Mouse (Mus musculus): ENCODE data around the gene Fam71f2. TPM values are rescaled to one million over a fixed set of nuclear protein-coding genes. Genes with fewer than 3 reads are reported as not detected.

Fam71f2 gene
- total RNA-seq, 2 experiments from 2014 or later: 0.44 TPM; not detected in 1

DNA sequence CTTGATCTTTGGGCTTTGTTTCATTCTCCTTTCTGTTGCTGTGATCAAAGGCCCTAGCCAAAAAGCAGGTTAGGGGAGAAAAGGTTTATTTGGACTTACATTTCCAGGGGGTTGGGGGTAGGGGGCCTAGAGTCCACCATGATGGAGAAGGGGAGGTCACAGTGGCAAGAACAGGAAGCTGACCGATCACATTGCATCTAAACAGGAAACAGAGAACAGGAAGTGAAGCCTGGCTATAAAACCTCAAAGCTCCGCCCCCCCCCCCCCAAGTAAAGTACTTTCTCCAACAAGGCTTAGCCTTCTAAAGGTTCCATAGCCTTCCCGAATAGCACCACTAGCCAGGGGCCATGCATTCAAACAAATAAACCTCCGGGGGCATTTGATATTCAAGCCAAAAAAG, 43.3 kb downstream of the Fam71f2 start:
- intact Hi-C loops (cut with DNase I): no loop called here
- DNase-seq (ENCODE audit: low spot score in 2 of 2): no peak

DNA sequence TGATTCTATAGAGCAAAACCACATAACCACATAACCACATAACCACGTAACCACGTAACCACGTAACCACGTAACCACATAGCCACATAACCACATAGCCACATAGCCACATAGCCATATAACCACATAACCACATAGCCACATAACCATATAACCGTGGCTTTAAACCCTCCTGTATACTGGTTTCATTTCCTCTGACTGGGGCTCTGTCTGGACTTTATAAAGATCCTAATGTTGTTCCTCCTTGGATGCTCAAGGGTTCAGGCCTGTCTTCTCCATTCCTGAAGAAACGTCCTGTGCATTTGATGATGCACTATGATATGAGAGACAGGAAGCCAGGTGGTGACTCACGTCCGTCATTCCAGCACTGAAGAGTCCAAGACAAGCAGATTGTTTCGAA, 47.6 kb downstream of the Fam71f2 start:
- intact Hi-C loops (cut with DNase I): no loop called here
- no peak for DNase-seq (ENCODE audit: low spot score in 2 of 2)

DNA sequence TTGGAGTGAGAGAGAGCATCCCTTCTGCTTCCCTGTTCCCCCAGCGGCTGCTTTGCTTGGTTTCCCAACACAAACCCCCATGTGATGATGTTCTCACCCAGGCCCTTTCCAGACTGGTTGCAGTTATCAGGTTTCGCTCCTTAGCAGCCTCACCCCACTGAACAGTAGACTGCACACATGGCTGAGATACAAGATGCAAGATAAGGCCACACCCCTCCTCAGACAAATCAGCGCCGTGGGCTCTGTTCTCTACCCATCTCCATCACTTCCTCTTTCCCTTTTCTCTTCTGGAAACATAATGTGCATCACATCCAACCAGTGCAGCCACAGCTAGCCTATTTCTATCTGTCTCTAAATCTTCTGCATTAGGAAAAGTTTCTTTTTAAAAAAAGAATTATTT, 50.1 kb downstream of the Fam71f2 start:
- no peak for DNase-seq (ENCODE audit: low spot score in 2 of 2)
- intact Hi-C loops (cut with DNase I): no loop called here

Other genes starting within 250 kb of the Fam71f2 start
- gene Lep, start 219.4 kb upstream of the Fam71f2 start, total RNA-seq (2021): not detected
- gene Rbm28, start 114.6 kb upstream of the Fam71f2 start, total RNA-seq (2021): 10 to 100 TPM; 35.5 to 37.3 TPM
- 1 to 10 TPM; 4.7 to 5.5 TPM for gene Prrt4, start 100.0 kb upstream of the Fam71f2 start, total RNA-seq (2021)
- 10 to 100 TPM; 86.5 to 99.2 TPM for gene Impdh1, start 63.2 kb upstream of the Fam71f2 start, total RNA-seq (2021)
- 1 to 10 TPM; 5.7 to 6.5 TPM for gene Hilpda, start 7.1 kb upstream of the Fam71f2 start, total RNA-seq (2021)
- gene Fam71f1, start 39.5 kb downstream of the Fam71f2 start, total RNA-seq (2021): not detected
- 10 to 100 TPM; 88.7 to 89.1 TPM for gene Calu, start 68.5 kb downstream of the Fam71f2 start, total RNA-seq (2021)
- gene Opn1sw, start 108.9 kb downstream of the Fam71f2 start, total RNA-seq (2021): under 1 TPM; 0.33 to 0.66 TPM
- gene Ccdc136, start 116.7 kb downstream of the Fam71f2 start, total RNA-seq (2021): 100 to 1,000 TPM in 1 of 2 experiments, 10 to 100 TPM in 1; 90.1 to 104 TPM
- gene Flnc, start 153.7 kb downstream of the Fam71f2 start, total RNA-seq (2021): 1 to 10 TPM; 2.0 to 2.2 TPM
- gene Atp6v1f, start 188.1 kb downstream of the Fam71f2 start, total RNA-seq (2021): 100 to 1,000 TPM; 253 to 268 TPM
- gene Atp6v1fnb, start 191.8 kb downstream of the Fam71f2 start, total RNA-seq (2021): 1 to 10 TPM in 1 of 2 experiments, under 1 TPM in 1; 0.70 to 1.3 TPM
- gene Kcp, start 228.4 kb downstream of the Fam71f2 start, total RNA-seq (2021): 1 to 10 TPM; 5.9 to 7.6 TPM
- 1 to 10 TPM; 3.6 to 4.9 TPM for gene Irf5, start 247.0 kb downstream of the Fam71f2 start, total RNA-seq (2021)